Mouse (Mus musculus) MEL (cell line): Measurements from ENCODE around the gene Hadhb. TPM values are rescaled to one million over a fixed set of nuclear protein-coding genes. Genes with fewer than 3 reads are reported as not detected.

Experiments used
- DNase-seq: peaks from one replicate; pipeline ENCODE4 v3.0.0; 2011; ENCODE audit warnings: low read depth, low spot score
- H3K27ac ChIP-seq: 2 replicates; pipeline ENCODE4 v1.5.1; 2012; ENCODE audit warnings: low read depth, mild to moderate bottlenecking, control low read depth, low read length, moderate library complexity; ENCODE audit not compliant: control insufficient read depth
- H3K27me3 ChIP-seq, 2 experiments: fragments of 150-350 bp in 1 of 2; sonication (generic) in 1 of 2; 2 replicates each; pipeline ENCODE4 v1.6.1; 2012; ENCODE audit warnings: low read length in 2 of 2, mild to moderate bottlenecking in 2 of 2, improper control_type of control experiment in 1 of 2, moderate library complexity in 1 of 2; ENCODE audit not compliant: insufficient read depth in 2 of 2, control insufficient read depth in 1 of 2
- H3K36me3 ChIP-seq, 2 experiments: 2 replicates each; pipeline ENCODE4 v1.6.1; 2012 to 2014; ENCODE audit warnings: low read length in 2 of 2, improper control_type of control experiment in 1 of 2, inconsistent platforms in 1 of 2, mild to moderate bottlenecking in 1 of 2; ENCODE audit not compliant: insufficient read depth in 2 of 2, control insufficient read depth in 1 of 2
- H3K4me1 ChIP-seq, 2 experiments: fragments of 150-350 bp in 1 of 2; sonication (generic) in 1 of 2; 2 replicates each; pipeline ENCODE4 v1.6.1; 2012; ENCODE audit warnings: low read length in 2 of 2, improper control_type of control experiment in 1 of 2, mild to moderate bottlenecking in 1 of 2; ENCODE audit not compliant: insufficient read depth in 2 of 2, control insufficient read depth in 1 of 2
- H3K4me3 ChIP-seq, 2 experiments: fragments of 150-350 bp in 1 of 2; sonication (generic) in 1 of 2; 2 replicates each; pipeline ENCODE4 v1.5.1; 2012; ENCODE audit warnings: low read depth in 2 of 2, low read length in 2 of 2, mild to moderate bottlenecking in 2 of 2, moderate library complexity in 2 of 2, control low read depth in 1 of 2, improper control_type of control experiment in 1 of 2; ENCODE audit not compliant: control insufficient read depth in 1 of 2, insufficient read depth in 1 of 2
- H3K79me2 ChIP-seq: 2 replicates; pipeline ENCODE4 v1.6.1; 2012; ENCODE audit warnings: mild to moderate bottlenecking, low read length, moderate library complexity; ENCODE audit not compliant: control insufficient read depth, poor library complexity, insufficient read depth
- H3K9ac ChIP-seq: 2 replicates; pipeline ENCODE4 v1.6.1; 2012; ENCODE audit warnings: low read depth, mild to moderate bottlenecking, control low read depth, low read length, moderate library complexity; ENCODE audit not compliant: control insufficient read depth, poor library complexity, severe bottlenecking
- H3K9me3 ChIP-seq: fragments of 150-350 bp; sonication (generic); replicated peaks from 2 replicates; pipeline ENCODE4 v1.6.1; 2012; ENCODE audit warnings: mild to moderate bottlenecking, low read length, improper control_type of control experiment, moderate library complexity; ENCODE audit not compliant: insufficient read depth
- BHLHE40 ChIP-seq: IDR thresholded peaks from 2 replicates; pipeline ENCODE4 v1.6.1; 2012; ENCODE audit warnings: low read depth, mild to moderate bottlenecking, inconsistent platforms, low read length, improper control_type of control experiment, borderline replicate concordance
- CHD1 ChIP-seq: IDR thresholded peaks from 2 replicates; pipeline ENCODE4 v1.6.1; 2012; ENCODE audit warnings: low read depth, mild to moderate bottlenecking, inconsistent platforms, low read length, improper control_type of control experiment
- CHD2 ChIP-seq: IDR thresholded peaks from 2 replicates; pipeline ENCODE4 v1.6.1; 2011; ENCODE audit warnings: low read length, improper control_type of control experiment
- CTCF ChIP-seq, 3 experiments: IDR thresholded peaks in 2 of 3; conservative IDR thresholded peaks in 1 of 3; 2 replicates each; pipeline ENCODE4 v1.5.1; 2011 to 2012; ENCODE audit warnings: low read length in 3 of 3, low read depth in 2 of 3, mild to moderate bottlenecking in 2 of 3, improper control_type of control experiment in 1 of 3, inconsistent platforms in 1 of 3, mixed read lengths in 1 of 3, moderate library complexity in 1 of 3; ENCODE audit not compliant: control insufficient read depth in 1 of 3, insufficient read depth in 1 of 3, poor library complexity in 1 of 3, severe bottlenecking in 1 of 3
- GABPA ChIP-seq: IDR thresholded peaks from 2 replicates; pipeline ENCODE4 v1.6.1; 2012; ENCODE audit warnings: low read depth, mild to moderate bottlenecking, inconsistent platforms, low read length, improper control_type of control experiment, moderate library complexity
- JUND ChIP-seq: IDR thresholded peaks from 2 replicates; pipeline ENCODE4 v1.6.1; 2011; ENCODE audit warnings: low read depth, mild to moderate bottlenecking, improper control_type of control experiment, low read length
- MAX ChIP-seq: IDR thresholded peaks from 2 replicates; pipeline ENCODE4 v1.6.1; 2011; ENCODE audit warnings: low read length, improper control_type of control experiment
- MAZ ChIP-seq: IDR thresholded peaks from 2 replicates; pipeline ENCODE4 v1.6.1; 2012; ENCODE audit warnings: low read depth, mild to moderate bottlenecking, inconsistent platforms, low read length, improper control_type of control experiment
- MXI1 ChIP-seq: IDR thresholded peaks from 2 replicates; pipeline ENCODE4 v1.6.1; 2011; ENCODE audit warnings: mild to moderate bottlenecking, low read depth, low read length, improper control_type of control experiment
- MYC ChIP-seq: IDR thresholded peaks from 2 replicates; pipeline ENCODE4 v1.6.1; 2011; ENCODE audit warnings: low read depth, mild to moderate bottlenecking, low read length, improper control_type of control experiment, moderate library complexity
- NRF1 ChIP-seq: IDR thresholded peaks from 2 replicates; pipeline ENCODE4 v1.6.1; 2014; ENCODE audit warnings: low read depth, mild to moderate bottlenecking, inconsistent platforms, low read length, improper control_type of control experiment, moderate library complexity; ENCODE audit not compliant: poor library complexity, insufficient read depth, severe bottlenecking
- POLR2A ChIP-seq, 2 experiments: IDR thresholded peaks; 2 replicates each; pipeline ENCODE4 v1.6.1; 2011 to 2012; ENCODE audit warnings: low read length in 2 of 2, mild to moderate bottlenecking in 2 of 2, control low read depth in 1 of 2, improper control_type of control experiment in 1 of 2, low read depth in 1 of 2, moderate library complexity in 1 of 2; ENCODE audit not compliant: control insufficient read depth in 1 of 2, insufficient read depth in 1 of 2, poor library complexity in 1 of 2
- POLR2AphosphoS2 ChIP-seq: IDR thresholded peaks from 2 replicates; pipeline ENCODE4 v1.6.1; 2011; ENCODE audit warnings: low read length, improper control_type of control experiment
- POLR2AphosphoS5 ChIP-seq: IDR thresholded peaks from 2 replicates; pipeline ENCODE4 v1.6.1; 2012; ENCODE audit warnings: low read depth, borderline replicate concordance, mild to moderate bottlenecking, inconsistent platforms, low read length, moderate library complexity, mixed read lengths
- RCOR1 ChIP-seq: IDR thresholded peaks from 2 replicates; pipeline ENCODE4 v1.6.1; 2012; ENCODE audit warnings: low read depth, mild to moderate bottlenecking, inconsistent platforms, low read length, improper control_type of control experiment
- SMC3 ChIP-seq: IDR thresholded peaks from 2 replicates; pipeline ENCODE4 v1.6.1; 2011; ENCODE audit warnings: low read depth, low read length, improper control_type of control experiment
- TAL1 ChIP-seq: IDR thresholded peaks from 2 replicates; pipeline ENCODE4 v1.6.1; 2012; ENCODE audit warnings: mild to moderate bottlenecking, inconsistent platforms, low read length, moderate library complexity, mixed read lengths
- USF2 ChIP-seq, 2 experiments: IDR thresholded peaks; 2 replicates each; pipeline ENCODE4 v1.6.1; 2011 to 2012; ENCODE audit warnings: improper control_type of control experiment in 2 of 2, low read length in 2 of 2, borderline replicate concordance in 1 of 2, inconsistent platforms in 1 of 2, low read depth in 1 of 2, mild to moderate bottlenecking in 1 of 2; ENCODE audit not compliant: insufficient read depth in 1 of 2
- polyA plus RNA-seq, 2 experiments: library from polyadenylated mRNA; stranded (reverse) in 1 of 2; unstranded in 1 of 2; fragments of >175 nt in 1 of 2; fragments of >200 nt in 1 of 2; gene quantifications; 2 replicates each; pipeline versions ENCODE4 v1.2.1 to v1.2.4; 2012; ENCODE audit warnings: low replicate concordance in 2 of 2, low read depth in 1 of 2; ENCODE audit not compliant: insufficient read length in 2 of 2, insufficient read depth in 1 of 2, missing spikeins in 1 of 2
- total RNA-seq: library from RNA; depleted of rRNA; stranded (reverse); fragments of 300-350 nt; gene quantifications from 2 replicates; pipeline ENCODE4 v1.2.3, GENCODE M21; 2012

The Hadhb gene
- total and polyA plus RNA-seq, 3 experiments: 33.0 to 162 (median 161) TPM

GRCm38 (mm10) chr5:30170303-30170940 lies 15.4 kb downstream of the Hadhb start:
- Histone ChIP-seq H3K9ac (no peak overlapping the region), H3K36me3 (peaks cover 3 to 40% of the 10 kb centered on the region in 2 experiments)

GRCm38 (mm10) chr5:30172115-30172514 lies 17.1 kb downstream of the Hadhb start:
- Histone ChIP-seq H3K36me3 (peaks cover 3 to 42% of the 10 kb centered on the region in 2 experiments), H3K27ac (no peak overlapping the region), H3K9ac (no peak overlapping the region), H3K4me1 (no peaks in the 10 kb centered on the region), H3K4me3 (no peak overlapping the region), H3K27me3 (no peaks in the 10 kb centered on the region), H3K79me2 (no peaks in the 10 kb centered on the region), H3K9me3 (no peaks in the 10 kb centered on the region)
- TF ChIP-seq GABPA (no peak), MAZ (no peak), MXI1 (no peak), CHD1 (no peak), CHD2 (no peak), RCOR1 (no peak), POLR2AphosphoS5 (no peak), CTCF (IDR thresholded peaks at IDR 0.05 in 2 of 3, conservative IDR thresholded peaks at IDR 0.05 in 1 of 3; ENCODE audit: control insufficient read depth in 1 of 3, insufficient read depth in 1 of 3, low read depth in 2 of 3, low read length in 3 of 3, poor library complexity in 1 of 3, severe bottlenecking in 1 of 3) (no peak), POLR2A (IDR thresholded peaks at IDR 0.05; ENCODE audit: control insufficient read depth in 1 of 2, insufficient read depth in 1 of 2, low read depth in 1 of 2, low read length in 2 of 2, poor library complexity in 1 of 2) (no peak), USF2 (IDR thresholded peaks at IDR 0.05; ENCODE audit: borderline replicate concordance in 1 of 2, insufficient read depth in 1 of 2, low read depth in 1 of 2, low read length in 2 of 2) (no peak), MAX (no peak), TAL1 (no peak), SMC3 (no peak), POLR2AphosphoS2 (no peak), JUND (no peak), MYC (no peak)
- no peak for DNase-seq

More at GRCm38 (mm10) chr5:30170303-30170940, 15.4 kb downstream of the Hadhb start:
- no peak overlapping the region for H3K27ac ChIP-seq
- TF ChIP-seq BHLHE40 (no peak), NRF1 (no peak)
- no peaks in the 10 kb centered on the region for H3K4me1 ChIP-seq
- DNase-seq: no peak
- H3K9me3 ChIP-seq: no peaks in the 10 kb centered on the region
- H3K27me3 ChIP-seq: no peaks in the 10 kb centered on the region
- H3K79me2 ChIP-seq: no peaks in the 10 kb centered on the region
- no peak overlapping the region for H3K4me3 ChIP-seq
